Mouse (Mus musculus): ENCODE data around the gene Pop5.

The Pop5 gene

DNA sequence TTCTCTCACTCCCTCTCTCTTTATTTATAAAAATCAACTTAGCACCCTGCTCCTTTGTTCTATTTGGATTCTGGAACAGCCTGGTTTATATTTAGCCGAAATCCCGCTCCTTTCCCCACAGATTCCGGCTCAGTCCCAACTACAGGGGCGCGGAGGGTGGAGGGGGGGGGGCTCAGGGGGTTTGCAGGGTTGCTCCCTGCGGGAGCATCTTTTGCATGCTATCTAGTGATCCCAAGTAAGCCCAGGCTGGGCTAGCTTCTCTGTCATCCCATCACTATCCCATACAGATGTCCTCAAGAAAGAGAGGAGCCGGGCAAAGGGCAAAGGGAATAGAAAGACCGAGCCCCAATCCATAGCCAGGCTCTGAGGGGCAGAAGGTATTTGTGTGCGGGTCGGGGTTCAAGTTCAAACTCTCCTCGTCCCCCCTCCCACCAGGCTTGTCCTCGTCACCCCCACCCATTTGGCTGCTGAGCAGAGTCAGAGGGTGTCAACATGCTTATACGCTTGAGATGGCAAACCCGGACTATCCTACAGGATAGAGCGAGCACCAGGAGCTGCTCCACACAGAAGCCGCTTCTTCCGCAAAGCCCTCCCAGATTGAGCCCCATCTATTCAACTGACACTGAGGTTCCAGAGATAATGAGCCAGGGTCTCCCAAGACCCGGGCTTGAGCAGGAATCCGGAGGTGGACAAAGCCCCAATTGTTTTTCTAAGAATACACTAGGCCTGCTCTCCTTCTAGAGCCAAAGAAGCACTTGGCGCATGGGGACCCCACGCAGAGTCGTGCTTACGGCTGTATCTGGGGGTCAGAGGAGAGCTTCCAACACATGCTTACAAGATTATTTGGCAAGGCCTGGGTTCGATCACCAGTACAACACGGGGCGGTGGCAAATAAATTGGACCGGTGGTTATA lies 20.1 kb upstream of the Pop5 start:
- no peak for DNase-seq (ENCODE audit: low spot score)

- no peak for DNase-seq (ENCODE audit: low spot score)
Measured at GRCm38 (mm10) chr5:115217998-115218397, 17.6 kb upstream of the Pop5 start.

DNA sequence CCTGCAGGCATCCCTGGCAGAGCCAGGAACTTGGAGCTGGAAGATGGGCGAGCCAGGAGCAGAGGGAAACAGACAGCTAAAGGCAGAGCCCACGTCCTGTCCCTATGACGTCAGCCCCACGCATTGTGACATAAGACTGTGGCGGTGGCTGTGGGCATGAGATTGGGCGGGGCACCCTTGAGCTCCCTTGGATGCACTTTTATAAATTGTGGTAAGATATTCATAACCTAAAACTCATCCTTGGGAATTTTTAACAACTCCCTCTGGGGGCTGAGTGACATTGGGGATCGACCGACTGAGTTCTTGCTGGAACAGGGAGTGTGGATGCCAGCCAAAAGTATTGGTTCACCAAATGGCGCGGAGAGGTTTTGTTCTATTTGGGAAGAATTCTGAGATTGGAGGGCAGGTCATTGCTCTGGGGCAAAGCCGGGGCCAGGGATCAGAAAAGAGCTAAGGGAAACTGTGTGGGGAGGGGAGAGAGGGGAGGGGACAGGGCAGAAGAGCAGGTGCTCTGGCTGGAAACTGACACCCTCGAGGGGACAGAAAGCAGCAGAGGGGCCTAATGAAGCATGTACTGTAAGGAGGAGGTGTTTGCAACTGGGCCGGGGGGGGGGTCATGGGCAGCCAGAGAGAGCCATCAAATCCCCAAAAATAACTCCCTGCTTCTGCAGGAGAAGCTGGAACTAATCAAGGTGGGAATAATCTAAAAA lies 14.6 kb upstream of the Pop5 start:
- no peak for DNase-seq (ENCODE audit: low spot score)

- DNase-seq (ENCODE audit: low spot score), result no peak
Measured at GRCm38 (mm10) chr5:115222485-115222884, 13.2 kb upstream of the Pop5 start.

DNA sequence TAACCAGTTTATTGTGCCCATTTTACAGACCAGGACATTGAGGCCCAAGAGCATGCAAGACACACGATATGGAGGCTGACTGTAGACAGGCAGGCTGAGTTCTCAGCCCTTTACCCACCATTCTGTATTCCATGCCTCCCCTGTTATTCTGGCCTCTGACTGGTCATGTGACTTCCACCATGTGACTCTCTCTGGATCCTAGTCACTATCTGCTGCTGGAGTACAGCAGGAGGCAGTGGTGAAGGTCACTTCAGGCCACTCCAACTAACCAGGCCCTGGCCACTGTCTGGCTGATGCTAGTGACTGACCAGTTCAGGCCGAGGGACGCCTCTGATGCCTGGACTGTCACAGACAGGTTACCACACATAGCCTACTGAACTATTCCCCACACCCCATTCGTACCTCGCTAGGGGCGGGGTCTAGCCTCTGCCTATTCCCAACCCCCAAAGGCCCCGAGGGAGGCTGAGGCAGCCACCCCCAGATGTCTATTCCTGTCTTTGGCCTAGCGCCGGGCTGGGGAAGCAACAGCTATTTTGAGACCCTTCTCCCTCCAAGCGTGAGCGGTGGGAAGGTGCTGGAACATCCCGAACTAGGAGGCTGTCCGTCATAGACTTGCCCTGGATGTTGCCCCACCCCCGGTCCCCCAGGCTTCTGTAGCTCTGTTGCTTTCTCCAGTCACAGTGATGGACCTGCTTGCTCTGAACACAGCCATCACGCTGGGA lies 4.6 kb upstream of the Pop5 start:
- DNase-seq (ENCODE audit: low spot score), result no peak

DNA sequence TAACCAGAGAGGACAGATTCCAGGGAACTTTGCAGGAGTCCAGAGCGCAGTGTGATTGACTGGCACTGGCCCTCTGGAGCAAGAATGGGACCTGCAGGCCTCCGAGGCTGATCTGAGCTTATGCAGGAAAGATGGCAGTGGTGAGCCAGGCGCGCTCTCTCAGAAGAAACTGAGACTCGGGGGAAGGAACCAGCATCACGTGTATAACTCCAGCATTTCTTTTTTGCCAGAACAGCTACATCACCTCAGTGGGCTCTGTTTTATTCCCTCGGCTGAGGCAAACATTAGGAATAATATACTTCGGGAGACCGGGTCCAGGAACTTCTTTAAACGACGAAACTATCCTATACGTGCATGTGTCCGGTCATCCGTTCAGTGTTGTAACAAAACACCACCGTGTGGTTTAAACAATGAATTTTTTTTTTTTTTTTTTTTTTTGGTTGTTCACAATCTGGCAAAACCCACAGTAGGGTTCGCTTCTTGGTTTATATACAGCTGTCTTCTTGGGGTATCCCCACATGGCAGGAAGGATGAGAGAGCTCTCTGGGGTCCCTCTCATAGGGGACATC lies 4.0 kb upstream of the Pop5 start:
- no peak for DNase-seq (ENCODE audit: low spot score)

- DNase-seq (ENCODE audit: low spot score), result no peak
Measured at GRCm38 (mm10) chr5:115232516-115232915, 3.1 kb upstream of the Pop5 start.

DNA sequence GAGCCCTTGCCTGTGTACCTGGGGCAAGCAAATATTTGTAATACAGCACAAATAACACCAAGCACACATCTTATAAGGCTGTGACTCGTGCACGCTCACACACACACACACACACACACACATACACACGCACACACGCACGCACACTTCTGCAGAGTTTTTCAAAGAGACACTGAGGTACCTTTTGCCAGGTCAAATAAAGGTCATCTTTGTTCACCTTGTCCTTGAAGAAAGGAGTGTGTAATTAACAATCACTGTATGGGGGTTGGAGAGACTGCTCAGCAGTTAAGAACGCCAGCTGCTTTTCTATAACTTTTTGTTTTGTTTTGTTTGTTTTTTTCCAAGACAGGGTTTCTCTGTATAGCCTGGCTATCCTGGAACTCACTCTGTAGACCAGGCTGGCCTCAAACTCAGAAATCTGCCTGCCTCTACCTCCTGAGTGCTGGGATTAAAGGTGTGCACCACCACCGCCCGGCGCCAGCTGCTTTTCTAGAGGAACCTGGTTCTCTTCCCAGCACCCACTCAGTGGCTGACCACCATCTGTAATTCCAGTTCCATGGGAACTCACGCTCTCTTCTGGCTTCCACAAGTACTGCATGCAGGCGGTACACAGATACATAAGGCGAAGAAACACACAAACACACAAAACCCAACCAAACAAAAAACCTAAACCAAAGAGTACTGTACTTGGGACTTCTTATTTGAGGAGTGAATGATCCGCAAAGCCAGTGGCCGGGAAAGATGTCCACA lies 2.4 kb upstream of the Pop5 start:
- DNase-seq (ENCODE audit: low spot score), result no peak

GRCm38 (mm10) chr5:115234519-115234918 lies 1.1 kb upstream of the Pop5 start:
- DNase-seq (ENCODE audit: low spot score), result no peak

DNA sequence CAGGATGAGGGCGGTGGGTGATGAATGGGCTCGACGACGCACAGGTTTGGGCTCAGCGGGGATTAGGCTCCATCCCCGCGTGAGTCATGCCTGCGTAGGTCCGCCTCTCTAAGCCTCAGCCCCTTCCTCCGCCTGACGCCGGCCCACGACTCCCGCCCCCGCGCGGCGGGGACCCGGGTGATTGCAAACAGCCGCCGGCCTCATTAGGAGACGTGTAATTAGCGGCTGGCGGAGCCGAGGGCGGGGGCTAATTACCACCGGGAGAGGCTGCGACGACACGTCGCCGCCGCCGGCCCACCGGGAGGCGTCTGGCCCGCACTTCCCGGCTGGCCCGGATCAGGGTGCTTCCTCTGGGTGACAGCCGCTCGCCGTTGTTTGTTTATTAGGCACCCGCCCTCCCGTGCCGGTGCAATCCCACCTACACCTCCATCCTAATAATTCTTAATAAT lies 289 bp upstream of the Pop5 start:
- DNase-seq (ENCODE audit: low spot score), result peak; percentile 63

- DNase-seq (ENCODE audit: low spot score), result peak; percentile 93
Measured at GRCm38 (mm10) chr5:115237803-115238728, 2.4 kb downstream of the Pop5 start.

DNA sequence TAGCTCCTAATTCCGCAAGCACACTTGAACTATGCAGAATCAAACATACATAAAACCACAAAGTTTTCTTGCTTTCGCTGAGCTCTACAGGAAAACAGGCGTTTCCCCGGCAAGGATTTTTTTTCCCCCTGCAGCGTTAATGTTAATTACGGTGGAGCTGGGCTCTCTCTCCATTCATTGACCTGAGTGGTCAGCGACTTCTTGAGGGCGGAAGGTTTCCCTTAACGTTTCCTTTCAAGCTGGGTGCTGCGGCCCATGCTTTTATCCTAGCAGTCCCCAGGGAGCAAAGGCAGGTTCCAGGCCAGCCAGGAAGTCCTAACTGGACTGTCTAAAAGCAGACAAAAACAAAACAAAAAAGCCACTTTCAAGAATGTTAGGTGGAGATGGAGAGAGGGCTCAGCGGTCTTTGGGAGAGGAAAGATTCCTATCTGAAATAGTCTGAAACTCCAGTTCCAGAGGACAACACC lies 3.1 kb downstream of the Pop5 start:
- DNase-seq (ENCODE audit: low spot score), result no peak

GRCm38 (mm10) chr5:115240191-115240590 lies 4.6 kb downstream of the Pop5 start:
- no peak for DNase-seq (ENCODE audit: low spot score)

- DNase-seq (ENCODE audit: low spot score), result no peak
Measured at GRCm38 (mm10) chr5:115255472-115255871, 19.8 kb downstream of the Pop5 start.

DNA sequence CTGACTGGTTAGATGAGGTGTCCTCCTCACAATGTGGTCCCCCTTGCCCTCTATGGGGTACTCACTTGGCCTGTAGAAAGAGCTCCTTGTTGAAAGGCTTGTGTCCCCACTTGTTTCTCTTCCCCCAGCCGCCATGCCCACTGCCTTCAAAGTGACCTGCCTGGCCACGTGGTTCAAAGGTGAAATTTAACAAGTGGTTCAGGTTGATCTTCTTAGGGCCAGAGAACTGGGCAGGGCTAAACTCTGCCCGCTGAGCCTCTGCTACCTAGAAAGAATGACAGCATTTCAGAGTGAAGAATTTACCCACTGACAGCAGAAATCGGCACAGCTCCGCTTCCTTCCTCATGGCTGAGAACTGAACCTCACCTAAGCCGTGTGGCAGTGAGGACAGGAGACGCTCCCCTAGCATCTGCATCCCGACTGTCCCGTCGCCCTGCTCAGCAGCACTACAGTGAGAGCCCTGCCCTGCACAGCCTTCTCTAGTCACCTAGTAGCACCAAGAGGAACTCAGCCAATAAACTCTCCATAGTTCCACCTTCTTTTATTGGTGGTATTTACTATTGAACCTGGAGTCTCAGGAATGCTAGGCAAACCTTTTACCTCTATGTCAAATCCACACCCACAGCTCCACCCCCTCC lies 21.4 kb downstream of the Pop5 start:
- no peak for DNase-seq (ENCODE audit: low spot score)

- no peak for DNase-seq (ENCODE audit: low spot score)
Measured at GRCm38 (mm10) chr5:115260356-115260755, 24.7 kb downstream of the Pop5 start.

DNA sequence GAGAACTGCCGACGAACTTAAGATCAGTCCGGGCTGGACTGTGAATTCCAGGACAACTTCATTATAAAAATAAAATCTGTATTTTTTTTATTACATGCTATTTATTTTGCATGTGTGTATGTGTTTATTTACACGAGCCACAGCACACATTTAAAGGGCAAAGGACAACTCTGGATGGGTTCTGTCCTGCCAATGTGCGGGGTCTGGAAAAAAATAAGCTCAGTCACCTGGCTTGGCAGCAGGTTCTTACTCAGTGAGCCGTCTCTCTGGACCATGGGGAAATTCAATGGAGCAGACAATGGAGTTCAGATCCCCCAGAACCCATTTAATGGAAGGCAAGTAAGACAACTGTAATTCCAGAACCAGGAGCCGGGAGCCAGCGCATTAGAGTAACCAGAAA lies 25.5 kb downstream of the Pop5 start:
- DNase-seq (ENCODE audit: low spot score), result no peak

DNA sequence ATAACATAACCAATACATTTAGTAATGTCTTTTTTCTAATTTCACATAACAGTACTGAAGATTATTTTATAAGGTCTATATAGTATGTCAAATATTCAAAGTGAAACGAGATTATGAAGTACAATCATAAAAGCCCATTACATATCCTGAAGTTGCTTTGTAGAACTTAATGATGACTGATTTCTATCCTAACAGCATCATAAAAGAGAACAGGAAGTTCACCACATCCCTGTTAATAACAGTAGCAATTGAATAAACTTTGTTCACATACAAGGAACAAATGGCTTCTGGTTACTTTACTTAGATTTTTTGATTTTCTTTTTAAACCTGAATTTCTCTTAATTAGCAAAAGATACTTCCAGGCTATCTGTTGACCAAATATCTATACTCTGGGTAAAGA lies 26.2 kb downstream of the Pop5 start:
- DNase-seq (ENCODE audit: low spot score), result no peak

DNA sequence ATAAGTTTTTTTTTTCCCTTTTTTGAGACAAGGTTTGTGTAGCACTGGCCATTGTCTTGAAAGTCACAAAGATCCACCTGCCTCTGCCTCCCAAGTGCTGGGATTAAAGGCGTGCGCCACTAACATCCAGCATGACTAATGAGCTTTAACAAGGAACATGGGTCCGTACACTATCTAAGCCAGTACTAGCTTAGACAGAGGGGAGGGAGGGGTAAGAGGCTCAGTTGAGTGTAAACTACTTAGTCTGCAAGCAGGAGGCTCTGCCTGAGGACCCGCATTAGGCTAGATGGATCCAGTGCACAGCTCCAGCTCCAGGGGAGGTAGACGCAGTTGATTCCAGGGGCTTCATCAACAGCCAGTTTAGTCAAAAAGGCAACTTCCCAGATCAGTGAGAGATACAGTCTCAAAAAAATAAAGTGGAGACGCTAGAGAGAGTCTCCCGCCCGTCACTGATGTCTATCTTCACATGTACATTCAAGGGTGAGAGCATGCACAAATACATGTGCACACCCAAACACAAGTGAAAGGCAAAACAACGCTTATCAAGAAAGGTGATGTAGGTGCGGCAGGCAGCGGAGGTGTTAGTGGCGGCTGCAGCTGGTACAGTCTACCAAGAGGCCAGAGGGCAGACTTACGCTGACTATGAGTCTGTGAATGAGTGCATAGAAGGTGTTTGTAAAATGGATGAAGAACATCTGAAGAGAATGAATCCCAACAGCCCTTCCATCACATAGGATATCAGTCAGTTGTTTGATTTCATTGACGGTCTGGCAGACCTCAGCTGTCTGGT lies 27.1 kb downstream of the Pop5 start:
- DNase-seq (ENCODE audit: low spot score), result no peak

Data from retina, embryonic 14.5 days (tissue).